Mouse (Mus musculus) kidney, embryonic 14.5 days (tissue): ENCODE results near the gene Gm20605. TPM values are rescaled to one million over a fixed set of nuclear protein-coding genes. Genes with fewer than 3 reads are reported as not detected.

ENCODE experiments used
- ATAC-seq: fragments of 200-750 bp; cut with Nextera tagmentation; 2 replicates; pipeline ENCODE4 v1.8.0; 2017; ENCODE audit warnings: moderate number of reproducible peaks, mild to moderate bottlenecking, moderate TSS enrichment, moderate library complexity; ENCODE audit not compliant: low FRiP score, low TSS enrichment
- H3K27ac ChIP-seq: fragments of 300-500 bp; sonication (generic); 2 replicates; pipeline ENCODE4 v1.5.1; 2014; ENCODE audit warnings: low read depth, mild to moderate bottlenecking, low read length, moderate library complexity, mixed read lengths
- H3K27me3 ChIP-seq: fragments of 300-500 bp; sonication (generic); 2 replicates; pipeline ENCODE4 v1.6.1; 2014; ENCODE audit warnings: mild to moderate bottlenecking, low read length; ENCODE audit not compliant: control insufficient read depth, insufficient read depth
- H3K36me3 ChIP-seq: fragments of 300-500 bp; sonication (generic); 2 replicates; pipeline ENCODE4 v1.6.1; 2014; ENCODE audit warnings: low read length, mixed read lengths; ENCODE audit not compliant: control insufficient read depth, insufficient read depth
- H3K4me1 ChIP-seq: fragments of 300-500 bp; sonication (generic); 2 replicates; pipeline ENCODE4 v1.6.1; 2014; ENCODE audit warnings: low read length, mixed read lengths; ENCODE audit not compliant: control insufficient read depth, insufficient read depth
- H3K4me2 ChIP-seq: fragments of 300-500 bp; sonication (generic); replicated peaks from 2 replicates; pipeline ENCODE4 v1.6.1; 2014; ENCODE audit warnings: low read depth, mild to moderate bottlenecking, low read length
- H3K4me3 ChIP-seq: fragments of 300-500 bp; sonication (generic); 2 replicates; pipeline ENCODE4 v1.5.1; 2014; ENCODE audit warnings: mild to moderate bottlenecking, low read length
- H3K9ac ChIP-seq: fragments of 300-500 bp; sonication (generic); 2 replicates; pipeline ENCODE4 v1.6.1; 2014; ENCODE audit warnings: low read depth, mild to moderate bottlenecking, low read length, moderate library complexity
- H3K9me3 ChIP-seq: fragments of 300-500 bp; sonication (generic); 2 replicates; pipeline ENCODE4 v1.6.1; 2016; ENCODE audit warnings: low read length; ENCODE audit not compliant: control insufficient read depth
- WGBS: fragments of 180-500 bp; shearing (Covaris S2); extraction: QIAGEN DNeasy Blood & Tissue Kit; methylation state at CpG from one replicate; pipeline ENCODE4 v1.1.7; 2014; 5-methylcytosine and 5-hydroxymethylcytosine counted together
- polyA plus RNA-seq: library from polyadenylated mRNA; unstranded; fragments of >200 nt; fragmentation: Nextera tagmentation; extraction: Ambion mirVana; gene quantifications from 2 replicates; pipeline ENCODE4 v1.2.1, GENCODE M21; 2014

Gene Gm20605
- polyA plus RNA-seq, 1 experiment from 2014 or later: 12.5 TPM

DNA sequence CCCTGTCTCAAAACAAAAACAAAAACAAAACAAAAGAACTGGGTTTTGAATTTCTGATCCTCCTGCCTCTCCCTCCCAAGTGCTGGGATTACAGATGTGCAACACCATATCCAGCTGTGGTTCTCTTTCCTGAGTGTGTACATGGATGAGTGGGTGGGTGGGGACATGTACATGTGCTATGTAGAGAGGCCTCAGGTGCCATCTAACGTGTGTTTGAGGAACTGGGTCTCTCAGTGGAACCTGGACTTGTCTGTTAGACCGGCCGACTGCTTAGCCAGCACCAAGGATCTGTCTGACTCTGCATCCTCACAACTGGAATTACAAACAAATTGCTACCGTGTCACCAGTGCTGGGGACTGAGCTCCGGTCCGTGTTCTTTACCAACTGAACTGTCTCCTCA is 31.4 kb upstream of the Gm20605 start:
- Histone ChIP-seq H3K36me3 (peaks cover 6% of the 10 kb centered on the region; the same call in 1 of the 2 replicates), H3K4me3 (no peak overlapping the region), H3K9me3 (no peaks in the 10 kb centered on the region), H3K4me2 (no peak overlapping the region), H3K4me1 (peaks cover 15% of the 10 kb centered on the region), H3K9ac (no peak overlapping the region), H3K27me3 (no peaks in the 10 kb centered on the region), H3K27ac (no peak overlapping the region)
- no peak for ATAC-seq
- 92% methylated on average over 6 of the region's 6 CpGs for WGBS

DNA sequence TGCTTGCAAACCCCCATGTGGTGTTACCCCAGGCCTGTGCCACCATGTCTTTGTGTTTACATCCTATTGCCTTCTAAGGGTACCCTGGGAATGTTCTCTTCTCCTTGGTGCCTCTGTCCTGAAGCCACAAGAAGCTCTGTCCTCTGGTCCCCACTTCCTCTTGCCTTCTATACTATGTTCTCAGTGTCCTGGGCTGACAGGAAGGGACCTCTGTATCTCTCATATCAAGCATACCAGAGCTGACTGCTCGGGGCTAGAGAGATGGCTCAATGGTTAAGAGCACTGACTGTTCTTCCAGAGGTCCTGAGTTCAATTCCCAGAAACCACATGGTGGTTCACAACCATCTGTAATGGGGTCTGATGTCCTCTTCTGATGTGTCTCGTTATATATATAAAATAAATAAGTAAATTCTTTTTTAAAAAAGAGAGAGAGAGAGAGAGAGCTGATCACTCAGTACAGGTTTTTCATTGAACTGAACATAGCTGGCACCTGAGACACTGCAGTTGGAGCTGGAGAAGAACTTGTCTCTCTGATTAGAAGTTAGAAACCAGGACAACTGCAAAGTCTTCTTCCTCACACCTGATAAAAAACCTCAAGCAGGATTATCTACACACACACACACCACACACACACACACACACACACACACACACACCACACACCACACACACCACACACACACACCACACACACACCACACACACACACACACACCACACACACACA is 30.7 kb upstream of the Gm20605 start:
- Histone ChIP-seq H3K36me3 (peaks cover 6% of the 10 kb centered on the region; the same call in 1 of the 2 replicates), H3K4me2 (no peak overlapping the region), H3K9ac (no peak overlapping the region), H3K4me1 (peaks cover 17% of the 10 kb centered on the region), H3K27me3 (no peaks in the 10 kb centered on the region), H3K9me3 (no peaks in the 10 kb centered on the region), H3K4me3 (no peak overlapping the region), H3K27ac (no peak overlapping the region)
- WGBS: 81% methylated on average over 2 of the region's 2 CpGs
- no peak for ATAC-seq

GRCm38 (mm10) chr5:137599600-137599999 is 29.4 kb upstream of the Gm20605 start:
- Histone ChIP-seq H3K4me2 (peak overlapping the region; percentile 97), H3K9me3 (no peaks in the 10 kb centered on the region), H3K4me1 (peaks cover 17% of the 10 kb centered on the region), H3K4me3 (peak overlapping the region; percentile 79), H3K27ac (peak overlapping the region; percentile 17; the same call in 1 of the 2 replicates), H3K9ac (peak overlapping the region; percentile 78; the same call in 1 of the 2 replicates), H3K27me3 (no peaks in the 10 kb centered on the region), H3K36me3 (peaks cover 13% of the 10 kb centered on the region; the same call in 1 of the 2 replicates)
- ATAC-seq: no peak
- WGBS: 31% methylated on average over 9 of the region's 9 CpGs

GRCm38 (mm10) chr5:137600281-137600618 is 28.7 kb upstream of the Gm20605 start:
- Histone ChIP-seq H3K4me2 (peak overlapping the region; percentile 97), H3K9me3 (no peaks in the 10 kb centered on the region), H3K27me3 (no peaks in the 10 kb centered on the region), H3K27ac (peak overlapping the region; percentile 80; the same call in 1 of the 2 replicates), H3K4me1 (peaks cover 17% of the 10 kb centered on the region), H3K36me3 (peaks cover 13% of the 10 kb centered on the region; the same call in 1 of the 2 replicates), H3K4me3 (peak overlapping the region; percentile 79), H3K9ac (peak overlapping the region; percentile 78)
- ATAC-seq: peak; percentile 69; the same call in 1 of the 2 replicates
- 2% methylated on average over 19 of the region's 19 CpGs for WGBS

DNA sequence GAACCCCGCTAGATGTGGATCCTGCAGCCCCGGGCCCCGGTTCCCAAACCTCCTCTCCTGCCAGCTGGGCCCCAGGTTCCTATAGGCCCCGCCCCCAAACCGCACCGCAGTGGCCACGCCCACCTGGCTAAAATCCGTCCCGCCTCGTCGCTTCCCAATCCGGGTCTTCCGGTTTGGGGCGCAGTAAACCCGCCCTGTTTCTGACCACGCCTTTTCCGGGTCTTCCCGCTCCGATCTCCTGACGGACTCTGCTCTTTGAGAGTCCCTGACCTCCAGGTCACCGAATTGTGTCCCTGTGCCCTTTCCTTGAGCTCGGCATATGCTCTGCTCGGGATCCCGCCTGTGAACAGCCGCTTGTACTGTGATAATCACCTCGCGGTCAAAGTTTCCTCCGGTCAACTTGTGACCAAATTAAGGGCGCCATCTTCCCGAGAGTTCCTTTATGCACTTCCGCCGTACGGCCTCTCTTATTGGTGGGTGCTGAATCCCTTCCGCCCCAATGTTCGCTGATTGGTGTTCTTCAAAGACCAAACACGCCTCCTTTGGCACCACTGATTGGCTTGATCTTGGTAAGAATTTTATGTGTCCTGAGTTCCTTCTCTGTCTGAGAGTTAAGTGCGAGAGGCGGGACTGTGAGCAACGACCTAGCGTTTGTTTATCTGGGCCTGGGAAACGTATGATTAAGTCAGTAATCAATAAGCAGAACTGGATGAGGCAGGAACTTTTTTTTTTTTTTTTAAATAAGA is 28.2 kb upstream of the Gm20605 start, which contains the start of gene Mospd3:
Gene Mospd3, minus strand, starts transcription at position 440 of the 746 bp plus-strand sequence.
- peak within 1 kb of the TSS; percentile 80 for H3K27ac ChIP-seq
- H3K9ac ChIP-seq: peak within 1 kb of the TSS; percentile 78
- peak; percentile 93 for ATAC-seq
- no peaks in the 10 kb centered on the region for H3K27me3 ChIP-seq
- H3K4me1 ChIP-seq: peaks cover 17% of the 10 kb centered on the region
- peaks cover 13% of the 10 kb centered on the region; the same call in 1 of the 2 replicates for H3K36me3 ChIP-seq
- no peaks in the 10 kb centered on the region for H3K9me3 ChIP-seq
- peak within 1 kb of the TSS; percentile 97 for H3K4me2 ChIP-seq
- peak within 1 kb of the TSS; percentile 79 for H3K4me3 ChIP-seq
- WGBS: under 1% methylated on average over 41 of the region's 41 CpGs

GRCm38 (mm10) chr5:137601365-137601729 is 27.6 kb upstream of the Gm20605 start:
- no peaks in the 10 kb centered on the region for H3K27me3 ChIP-seq
- ATAC-seq: no peak
- no peaks in the 10 kb centered on the region for H3K9me3 ChIP-seq
- H3K4me3 ChIP-seq: peak overlapping the region; percentile 79
- peak overlapping the region; percentile 59 for H3K27ac ChIP-seq
- H3K4me1 ChIP-seq: peaks cover 17% of the 10 kb centered on the region
- WGBS: under 1% methylated on average over 22 of the region's 22 CpGs
- H3K9ac ChIP-seq: peak overlapping the region; percentile 78
- peaks cover 18% of the 10 kb centered on the region; the same call in 1 of the 2 replicates for H3K36me3 ChIP-seq
- H3K4me2 ChIP-seq: peak overlapping the region; percentile 63

GRCm38 (mm10) chr5:137607860-137608653 is 20.9 kb upstream of the Gm20605 start:
- Histone ChIP-seq H3K36me3 (peaks cover 23% of the 10 kb centered on the region; the same call in 1 of the 2 replicates), H3K9me3 (no peaks in the 10 kb centered on the region), H3K27me3 (no peaks in the 10 kb centered on the region), H3K27ac (no peak overlapping the region), H3K4me1 (peaks cover 44% of the 10 kb centered on the region), H3K4me3 (peak overlapping the region; percentile 18; the same call in 1 of the 2 replicates), H3K4me2 (peak overlapping the region; percentile 41), H3K9ac (peak overlapping the region; percentile 35)
- ATAC-seq: no peak
- WGBS: 17% methylated on average over 24 of the region's 26 CpGs

GRCm38 (mm10) chr5:137608654-137609190 is 20.3 kb upstream of the Gm20605 start:
- peak overlapping the region; percentile 18; the same call in 1 of the 2 replicates for H3K4me3 ChIP-seq
- peaks cover 23% of the 10 kb centered on the region; the same call in 1 of the 2 replicates for H3K36me3 ChIP-seq
- no peak overlapping the region for H3K27ac ChIP-seq
- 13% methylated on average over 21 of the region's 23 CpGs for WGBS
- peak overlapping the region; percentile 35; the same call in 1 of the 2 replicates for H3K9ac ChIP-seq
- no peaks in the 10 kb centered on the region for H3K27me3 ChIP-seq
- peaks cover 51% of the 10 kb centered on the region for H3K4me1 ChIP-seq
- no peak for ATAC-seq
- peak overlapping the region; percentile 41 for H3K4me2 ChIP-seq
- no peaks in the 10 kb centered on the region for H3K9me3 ChIP-seq
